Comparison of ENCODE assay signal across 8 mouse cellular contexts in genomic region chr2:158179370-158180111, GRCm38 (mm10). TPM values are rescaled to one million over a fixed set of nuclear protein-coding genes. Genes with fewer than 3 reads are reported as not detected.
A peak's percentile ranks its signal among the peaks of the same experiment; 100 is the strongest.
DNase-seq lines count a peak whose midpoint lies in the region; ATAC-seq and TF ChIP-seq lines count a peak whose summit lies in the region.

No protein-coding gene starts in this region.

- peaks cover 24% of the 10 kb centered on the region for H3K4me1 ChIP-seq in forebrain, embryonic 14.5 days (ENCODE audit: control insufficient read depth, insufficient read depth, low read length)
- H3K4me1 ChIP-seq in liver, embryonic 12.5 days: peaks cover 47% of the 10 kb centered on the region
- peaks cover 38% of the 10 kb centered on the region for H3K4me1 ChIP-seq in small intestine, adult 2 months (ENCODE audit: control insufficient read depth, insufficient read depth, insufficient read length, low read length)

- DNase-seq in ovary, postnatal 14 days (ENCODE audit: low spot score): peak; percentile 34
- DNase-seq in ovary, postnatal 10 days (ENCODE audit: low spot score): no peak
- DNase-seq in forebrain, embryonic 14.5 days (ENCODE audit: low spot score): peak; percentile 81
- DNase-seq in heart, postnatal 36 days: peak; percentile 65 to 74
- no peak for DNase-seq in thymus, postnatal 14 days
- no peak for DNase-seq in natural killer cell, adult 2 months (ENCODE audit: low spot score in 2 of 2)

- H3K27me3 ChIP-seq in forebrain, embryonic 14.5 days (replicated peaks; ENCODE audit: control insufficient read depth, insufficient read depth, low read length): no peaks in the 10 kb centered on the region
- H3K27me3 ChIP-seq in liver, embryonic 12.5 days (replicated peaks): peaks cover 72% of the 10 kb centered on the region
- no peaks in the 10 kb centered on the region for H3K27me3 ChIP-seq in small intestine, adult 2 months (ENCODE audit: control insufficient read depth, insufficient read depth, low read length)

- TF ChIP-seq POLR2A in small intestine, adult 2 months (IDR thresholded peaks at IDR 0.05; ENCODE audit: low read depth, low read length): no peak

- no peaks in the 10 kb centered on the region for H3K9me3 ChIP-seq in forebrain, embryonic 14.5 days (replicated peaks; ENCODE audit: control insufficient read depth, low read length)
- H3K9me3 ChIP-seq in liver, embryonic 12.5 days (replicated peaks): no peaks in the 10 kb centered on the region

- H3K36me3 ChIP-seq in forebrain, embryonic 14.5 days (ENCODE audit: control insufficient read depth, insufficient read depth, low read length): no peaks in the 10 kb centered on the region
- H3K36me3 ChIP-seq in liver, embryonic 12.5 days: no peaks in the 10 kb centered on the region
- H3K36me3 ChIP-seq in small intestine, adult 2 months (ENCODE audit: control insufficient read depth, insufficient read depth, low read length): no peaks in the 10 kb centered on the region

- H3K4me3 ChIP-seq in forebrain, embryonic 14.5 days (ENCODE audit: low read depth, low read length): no peak overlapping the region; the same call in 1 of the 2 replicates
- H3K4me3 ChIP-seq in liver, embryonic 12.5 days: peak overlapping the region; percentile 39
- H3K4me3 ChIP-seq in small intestine, adult 2 months (ENCODE audit: low read depth, low read length): peak overlapping the region; percentile 47

- 13% methylated on average over 18 of the region's 18 CpGs for WGBS in forebrain, embryonic 14.5 days
- 29% methylated on average over 18 of the region's 18 CpGs for WGBS in liver, embryonic 12.5 days (ENCODE audit: insufficient replicate concordance)
- WGBS in small intestine, adult 2 months: 14% methylated on average over 18 of the region's 18 CpGs

- ATAC-seq in forebrain, embryonic 14.5 days: peak; percentile 30; the same call in 1 of the 2 replicates
- no peak for ATAC-seq in liver, embryonic 12.5 days

- intact Hi-C loops in heart, postnatal 36 days (cut with DNase I): loop anchor here (2.0 to 5.0 kb wide), 2 partner anchors 33 to 72 kb away; partner anchors contain the start of gene Tgm2

- peak overlapping the region; percentile 33 for H3K4me2 ChIP-seq in forebrain, embryonic 14.5 days (ENCODE audit: low read length)
- H3K4me2 ChIP-seq in liver, embryonic 12.5 days: peak overlapping the region; percentile 61

- H3K27ac ChIP-seq in forebrain, embryonic 14.5 days (ENCODE audit: low read depth, low read length): peak overlapping the region; percentile 14; the same call in 1 of the 2 replicates
- no peak overlapping the region for H3K27ac ChIP-seq in liver, embryonic 12.5 days
- H3K27ac ChIP-seq in small intestine, adult 2 months (ENCODE audit: insufficient read depth, low read depth, low read length): peak overlapping the region; percentile 62

- H3K9ac ChIP-seq in forebrain, embryonic 14.5 days (ENCODE audit: low read length): no peak overlapping the region
- no peak overlapping the region for H3K9ac ChIP-seq in liver, embryonic 12.5 days

- TF ChIP-seq CTCF in small intestine, adult 2 months (IDR thresholded peaks at IDR 0.05; ENCODE audit: extremely low read depth, insufficient read length, insufficient replicate concordance, low read depth, low read length): no peak

RNA-seq across cellular contexts. Expression of gene Tgm2, which starts 33.3 kb away (rescaled TPM):
- 5.0 and 7.0 TPM in 2 replicates for polyA plus RNA-seq in forebrain, embryonic 14.5 days (2014; fragmentation: Nextera tagmentation; extraction: Ambion mirVana)
- 100 to 1,000 TPM; 237 to 310 TPM for total RNA-seq in heart, postnatal 36 days (2021)
- polyA plus RNA-seq in liver, embryonic 12.5 days (2016; fragmentation: Nextera tagmentation; extraction: Ambion mirVana): 69.4 and 69.9 TPM in 2 replicates
- polyA plus RNA-seq in small intestine, adult 2 months (2012; rRNA removed): 89.6 and 93.0 TPM in 2 replicates

RNA-seq across cellular contexts. Expression of gene D630003M21Rik, which starts 49.5 kb away (rescaled TPM):
- 1.5 and 2.2 TPM in 2 replicates for polyA plus RNA-seq in forebrain, embryonic 14.5 days (2014; fragmentation: Nextera tagmentation; extraction: Ambion mirVana)
- 1 to 10 TPM; 5.6 to 6.2 TPM for total RNA-seq in heart, postnatal 36 days (2021)
- polyA plus RNA-seq in liver, embryonic 12.5 days (2016; fragmentation: Nextera tagmentation; extraction: Ambion mirVana): 0.31 and 0.39 TPM in 2 replicates
- polyA plus RNA-seq in small intestine, adult 2 months (2012; rRNA removed): 1.1 and 1.7 TPM in 2 replicates

Comparison
In these comparisons a context has a peak if more than half of its experiments do, and no peak if none do; other contexts are left out.
1. DNase-seq: peak in ovary, postnatal 14 days (single experiment), forebrain, embryonic 14.5 days (single experiment) and heart, postnatal 36 days (2 of 2); none in ovary, postnatal 10 days (single experiment), thymus, postnatal 14 days (single experiment) and natural killer cell, adult 2 months (0 of 2).